Mouse (Mus musculus) testis, adult 2 months (tissue): ENCODE results near the gene Chkb. TPM values are rescaled to one million over a fixed set of nuclear protein-coding genes. Genes with fewer than 3 reads are reported as not detected.
A peak's percentile ranks its signal among the peaks of the same experiment; 100 is the strongest.

Experiments used
- H3K27ac ChIP-seq: fragments of 200-500 bp; 2 replicates; pipeline ENCODE4 v1.5.1; 2012; ENCODE audit warnings: low read depth, low read length; ENCODE audit not compliant: control insufficient read depth, insufficient read depth
- H3K27me3 ChIP-seq: fragments of 200-500 bp; 2 replicates; pipeline ENCODE4 v1.6.1; 2012; ENCODE audit warnings: mild to moderate bottlenecking, low read length, moderate library complexity; ENCODE audit not compliant: control insufficient read depth, insufficient read depth
- H3K36me3 ChIP-seq: fragments of 200-500 bp; 2 replicates; pipeline ENCODE4 v1.6.1; 2012; ENCODE audit warnings: mild to moderate bottlenecking, low read length; ENCODE audit not compliant: control insufficient read depth, insufficient read depth
- H3K4me1 ChIP-seq: fragments of 200-500 bp; 2 replicates; pipeline ENCODE4 v1.6.1; 2012; ENCODE audit warnings: low read length; ENCODE audit not compliant: control insufficient read depth, insufficient read depth
- H3K4me3 ChIP-seq: fragments of 200-500 bp; 2 replicates; pipeline ENCODE4 v1.5.1; 2012; ENCODE audit warnings: low read depth, mild to moderate bottlenecking, low read length, moderate library complexity, mixed read lengths; ENCODE audit not compliant: control insufficient read depth
- CTCF ChIP-seq: fragments of 200-500 bp; IDR thresholded peaks from 2 replicates; pipeline ENCODE4 v1.5.1; 2012; ENCODE audit warnings: low read depth, mild to moderate bottlenecking, inconsistent platforms, low read length, moderate library complexity; ENCODE audit not compliant: control insufficient read depth, insufficient read depth, insufficient replicate concordance
- POLR2A ChIP-seq: fragments of 200-500 bp; IDR thresholded peaks from 2 replicates; pipeline ENCODE4 v1.6.1; 2012; ENCODE audit warnings: low read depth, mild to moderate bottlenecking, inconsistent platforms, low read length, moderate library complexity; ENCODE audit not compliant: control insufficient read depth
- polyA plus RNA-seq: library from polyadenylated mRNA; depleted of rRNA; stranded (reverse); fragments of >200 nt; gene quantifications from 2 replicates; pipeline ENCODE4 v1.2.3, GENCODE M21; 2012

The Chkb gene
- polyA plus RNA-seq, 1 experiment = 52.8 TPM

- Histone ChIP-seq H3K36me3 (no peaks in the 10 kb centered on the region), H3K4me1 (no peaks in the 10 kb centered on the region), H3K27ac (no peak overlapping the region), H3K27me3 (no peaks in the 10 kb centered on the region), H3K4me3 (no peak overlapping the region)
- TF ChIP-seq CTCF (no peak), POLR2A (no peak)
These were observed 31.6 kb downstream of the Chkb start for GRCm38 (mm10) chr15:89398146-89398545.

- H3K36me3 ChIP-seq = no peaks in the 10 kb centered on the region
- H3K4me3 ChIP-seq = no peak overlapping the region
- TF ChIP-seq CTCF = no peak
- no peak for TF ChIP-seq POLR2A
These were observed 32.8 kb downstream of the Chkb start for GRCm38 (mm10) chr15:89396883-89397282.

GRCm38 (mm10) chr15:89390081-89390480, 39.6 kb downstream of the Chkb start:
- Histone ChIP-seq H3K4me1 (peaks cover 6% of the 10 kb centered on the region), H3K36me3 (no peaks in the 10 kb centered on the region), H3K4me3 (no peak overlapping the region), H3K27ac (no peak overlapping the region), H3K27me3 (no peaks in the 10 kb centered on the region)
- TF ChIP-seq POLR2A = no peak
- TF ChIP-seq CTCF = no peak

More at GRCm38 (mm10) chr15:89396883-89397282, 32.8 kb downstream of the Chkb start:
- H3K4me1 ChIP-seq = no peaks in the 10 kb centered on the region
- H3K27me3 ChIP-seq = no peaks in the 10 kb centered on the region
- no peak overlapping the region for H3K27ac ChIP-seq

GRCm38 (mm10) chr15:89387127-89387526, 42.6 kb downstream of the Chkb start:
- TF ChIP-seq POLR2A = no peak
- no peak for TF ChIP-seq CTCF
- no peak overlapping the region for H3K4me3 ChIP-seq
- no peaks in the 10 kb centered on the region for H3K27me3 ChIP-seq
- H3K27ac ChIP-seq = no peak overlapping the region
- H3K4me1 ChIP-seq = peaks cover 6% of the 10 kb centered on the region
- no peaks in the 10 kb centered on the region for H3K36me3 ChIP-seq

GRCm38 (mm10) chr15:89384617-89385016, 45.1 kb downstream of the Chkb start, which contains the start of gene Klhdc7b:
Gene Klhdc7b, plus strand, starts transcription at chr15:89384917.
- no peaks in the 10 kb centered on the region for H3K27me3 ChIP-seq
- no peak within 1 kb of the TSS for H3K4me3 ChIP-seq
- H3K27ac ChIP-seq = no peak within 1 kb of the TSS
- H3K4me1 ChIP-seq = peaks cover 7% of the 10 kb centered on the region
- no peak for TF ChIP-seq POLR2A
- no peak for TF ChIP-seq CTCF
- no peaks in the 10 kb centered on the region for H3K36me3 ChIP-seq

- peak overlapping the region; percentile 59 for H3K27ac ChIP-seq
- peak overlapping the region; percentile 77 for H3K4me3 ChIP-seq
- peaks cover 30% of the 10 kb centered on the region for H3K4me1 ChIP-seq
- no peaks in the 10 kb centered on the region for H3K36me3 ChIP-seq
- H3K27me3 ChIP-seq = peaks cover 2% of the 10 kb centered on the region; the same call in 1 of the 2 replicates
- TF ChIP-seq POLR2A (no peak), CTCF (no peak)
These were observed 50.3 kb downstream of the Chkb start for GRCm38 (mm10) chr15:89379429-89379828.

GRCm38 (mm10) chr15:89378831-89379401, 50.8 kb downstream of the Chkb start, which contains the start of gene Odf3b:
Gene Odf3b, minus strand, starts transcription at chr15:89379282.
- Histone ChIP-seq H3K36me3 (no peaks in the 10 kb centered on the region), H3K27ac (peak within 1 kb of the TSS; percentile 59), H3K4me3 (peak within 1 kb of the TSS; percentile 77), H3K4me1 (peaks cover 33% of the 10 kb centered on the region), H3K27me3 (peaks cover 2% of the 10 kb centered on the region; the same call in 1 of the 2 replicates)
- no peak for TF ChIP-seq CTCF
- TF ChIP-seq POLR2A = peak; percentile 18; the same call in 1 of the 2 replicates

GRCm38 (mm10) chr15:89377938-89378828, 51.5 kb downstream of the Chkb start:
- TF ChIP-seq POLR2A = peak; percentile 37; the same call in 1 of the 2 replicates
- no peak for TF ChIP-seq CTCF
- Histone ChIP-seq H3K27ac (no peak overlapping the region; the same call in 1 of the 2 replicates), H3K4me3 (peak overlapping the region; percentile 77), H3K4me1 (peaks cover 34% of the 10 kb centered on the region), H3K36me3 (no peaks in the 10 kb centered on the region), H3K27me3 (peaks cover 2% of the 10 kb centered on the region; the same call in 1 of the 2 replicates)
